Mouse (Mus musculus) stomach, postnatal 0 days (tissue): Measurements from ENCODE around the gene Kmt5c.

ENCODE experiments used
- CTCF ChIP-seq: IDR thresholded peaks from 2 replicates; pipeline ENCODE4 v1.5.1; 2016; ENCODE audit warnings: antibody characterized with exemption, low read depth, mild to moderate bottlenecking, moderate library complexity
- EP300 ChIP-seq: optimal IDR thresholded peaks from 2 replicates; pipeline ENCODE3; 2016; ENCODE audit warnings: antibody characterized with exemption

GRCm38 (mm10) chr7:4719276-4719675, 20.6 kb upstream of the Kmt5c start:
- TF ChIP-seq EP300 (no peak), CTCF (no peak)
